Mouse (Mus musculus) testis, postnatal 14 days (tissue): ENCODE measurements at regions not wholly inside any gene's neighbourhood (a gene's known extent, or its start where the extent isn't known, plus 50 kb on each side); places are given as distances from the start of the nearest gene placed in this dataset.
A peak's percentile ranks its signal among the peaks of the same experiment; 100 is the strongest.
"Not testable (repeated sequence)": the region's sequence is repeated elsewhere in the genome, so short reads cannot be mapped to it uniquely, and the experiment has no call there.

Experiments
- DNase-seq: peaks from one replicate; pipeline ENCODE4 v3.0.0; 2021; ENCODE audit warnings: low spot score

GRCm38 (mm10) chr12:74825664-74826063, 351.5 kb downstream of the Kcnh5 start:
- DNase-seq = no peak

- DNase-seq = peak; percentile 13
Measured at GRCm38 (mm10) chr12:74824735-74825494, 352.2 kb downstream of the Kcnh5 start.

- not testable (repeated sequence) for DNase-seq
Measured at GRCm38 (mm10) chr12:74816181-74816580, 361.0 kb downstream of the Kcnh5 start.

GRCm38 (mm10) chr12:74808571-74808970, 368.6 kb downstream of the Kcnh5 start:
- not testable (repeated sequence) for DNase-seq

- DNase-seq = not testable (repeated sequence)
Measured at GRCm38 (mm10) chr12:74807926-74808325, 369.2 kb downstream of the Kcnh5 start.

DNA sequence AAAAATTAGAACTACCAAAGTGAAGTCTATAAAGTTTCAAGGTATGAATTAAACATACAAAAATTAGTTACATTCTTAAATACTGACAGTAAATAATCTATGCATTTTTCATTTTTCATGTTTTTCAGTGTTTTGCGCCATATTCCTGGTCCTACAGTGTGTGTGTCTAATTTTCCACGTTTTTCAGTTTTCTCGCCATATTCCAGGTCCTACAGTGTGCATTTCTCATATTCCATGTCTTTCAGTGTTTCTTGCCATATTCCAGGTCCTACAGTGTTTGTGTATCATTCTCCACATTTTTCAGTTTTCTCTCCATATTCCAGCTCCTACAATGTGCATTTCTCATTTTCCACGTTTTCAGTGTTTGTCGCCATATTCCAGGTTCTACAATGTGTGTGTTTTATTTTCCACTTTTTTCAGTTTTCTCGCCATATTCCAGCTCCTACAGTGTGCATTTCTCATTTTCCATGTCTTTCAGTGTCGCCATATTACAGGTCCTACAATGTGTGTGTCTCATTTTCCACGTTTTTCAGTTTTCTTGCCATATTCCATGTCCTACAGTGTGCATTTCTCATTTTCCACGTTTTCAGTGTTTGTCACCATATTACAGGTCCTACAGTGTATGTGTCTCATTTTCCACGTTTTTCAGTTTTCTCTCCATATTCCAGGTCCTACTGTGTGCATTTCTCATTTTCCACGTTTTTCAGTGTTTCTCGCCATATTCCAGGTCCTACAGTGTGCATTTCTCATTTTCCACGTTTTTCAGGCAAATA, 373.2 kb downstream of the Kcnh5 start:
- no peak for DNase-seq

DNA sequence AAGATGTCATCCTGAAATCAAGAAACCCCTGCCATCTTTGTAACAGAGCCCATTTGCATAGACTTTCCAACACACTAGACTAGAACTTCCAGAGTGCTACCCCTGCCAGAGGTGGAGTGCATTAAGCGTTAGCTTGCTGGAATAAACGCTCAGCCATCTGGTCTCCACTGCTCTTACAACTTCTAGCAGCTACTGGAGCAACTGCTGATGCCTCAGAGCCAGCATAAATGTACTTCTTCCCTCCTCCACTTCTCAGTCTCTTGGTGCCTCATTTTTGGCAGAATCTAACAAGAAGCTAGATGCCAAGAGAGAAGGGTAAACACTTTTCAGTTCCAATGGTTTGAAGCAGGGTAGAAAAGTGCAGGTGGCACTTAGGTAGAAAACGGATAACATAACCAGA, 385.1 kb downstream of the Kcnh5 start:
- no peak for DNase-seq

DNA sequence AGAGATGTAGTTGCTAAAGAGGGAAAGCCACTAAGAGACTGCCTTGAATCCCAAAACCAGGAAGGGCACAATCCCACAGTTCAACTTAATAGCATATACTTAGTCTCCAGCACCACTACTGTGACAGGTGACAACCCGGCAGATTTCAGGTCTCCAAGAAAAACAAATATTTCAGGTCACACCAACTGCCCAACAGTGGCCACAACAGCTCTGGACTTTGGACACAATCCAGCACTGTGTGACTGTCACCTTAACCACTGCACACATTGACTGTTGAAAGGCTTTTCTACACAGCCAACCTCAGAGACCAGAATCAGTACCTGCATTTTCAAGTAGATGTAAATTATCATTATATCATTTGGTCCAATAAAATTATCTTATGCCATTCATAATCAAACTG, 414.8 kb downstream of the Kcnh5 start:
- DNase-seq = no peak

DNA sequence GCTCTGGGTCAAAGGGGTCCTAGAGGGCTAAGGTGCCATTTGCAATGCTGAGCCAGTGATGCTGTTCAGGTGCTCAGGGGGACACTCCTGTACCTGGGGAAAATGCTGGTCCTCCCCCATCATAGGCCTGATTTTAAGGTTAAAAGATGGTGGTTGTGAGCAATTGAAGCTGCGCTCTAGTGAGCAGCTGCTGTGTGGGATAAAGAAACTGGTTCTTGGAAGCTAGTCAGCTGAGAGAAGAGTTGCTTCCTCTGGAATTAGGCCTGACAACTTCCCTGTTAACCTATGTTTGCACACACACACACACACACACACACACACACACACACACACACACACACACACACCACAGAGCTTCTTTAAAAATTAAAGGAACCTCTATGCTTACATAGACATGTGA, 428.9 kb upstream of the Gm11042 start:
- DNase-seq = no peak

DNA sequence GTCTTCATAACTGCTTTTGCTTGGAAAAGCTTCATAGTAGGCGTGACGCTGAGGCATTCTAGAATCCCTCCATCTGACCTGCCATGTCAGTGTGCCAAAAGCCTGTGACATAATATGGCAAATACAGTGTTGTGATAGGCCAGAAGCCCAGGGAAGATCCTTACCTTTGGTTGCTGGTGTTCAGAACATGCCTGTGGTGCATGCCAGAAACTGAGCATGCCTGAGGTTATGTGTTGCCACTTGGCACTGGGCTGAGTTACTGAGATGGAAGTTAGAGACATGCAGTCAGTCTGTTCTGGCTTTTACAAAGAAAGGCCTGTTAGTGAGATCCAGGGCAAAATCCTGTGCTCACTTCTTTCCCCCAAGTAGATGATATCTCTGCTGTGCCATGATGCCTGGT, 412.7 kb upstream of the Gm11042 start:
- DNase-seq = no peak

GRCm38 (mm10) chr12:74679149-74679548, 363.0 kb upstream of the Gm11042 start:
- DNase-seq = no peak

GRCm38 (mm10) chr12:74677835-74678234, 361.6 kb upstream of the Gm11042 start:
- no peak for DNase-seq

- no peak for DNase-seq
Measured at GRCm38 (mm10) chr12:74658406-74658805, 342.2 kb upstream of the Gm11042 start.

DNA sequence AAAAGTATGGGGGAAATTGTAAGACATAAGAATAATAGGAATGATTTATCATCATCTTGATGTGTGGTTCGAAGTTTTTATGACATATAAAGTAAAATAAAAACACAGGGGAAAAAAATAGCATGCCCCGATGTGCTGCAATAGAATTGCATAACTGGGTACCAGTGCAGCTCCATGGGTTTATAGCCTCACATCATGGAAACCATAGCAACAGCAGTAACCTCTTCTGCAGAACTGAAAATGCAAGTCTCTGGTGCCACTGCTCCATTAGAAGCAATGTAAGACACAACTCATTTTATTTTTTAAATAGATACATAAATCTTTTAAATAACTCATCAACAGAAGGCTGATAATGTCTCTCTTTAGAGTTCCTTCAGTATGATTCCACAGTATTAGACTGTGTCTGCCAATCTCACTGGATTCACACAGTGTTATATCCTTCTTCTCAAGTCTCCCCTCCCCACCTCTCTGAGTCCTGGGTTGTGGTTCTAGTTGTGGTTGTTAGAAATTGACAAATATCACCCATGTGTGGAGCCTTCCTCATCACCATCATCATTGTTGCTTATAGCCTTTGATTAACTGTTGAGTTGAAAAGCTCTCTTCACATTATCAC, 340.9 kb upstream of the Gm11042 start:
- no peak for DNase-seq

- DNase-seq = no peak
Measured at GRCm38 (mm10) chr12:74651256-74651655, 335.1 kb upstream of the Gm11042 start.

GRCm38 (mm10) chr12:74632827-74633226, 316.6 kb upstream of the Gm11042 start:
- DNase-seq = no peak

- DNase-seq = no peak
Measured at GRCm38 (mm10) chr12:74595208-74595607, 279.0 kb upstream of the Gm11042 start.

- no peak for DNase-seq
Measured at GRCm38 (mm10) chr12:74554599-74554998, 238.4 kb upstream of the Gm11042 start.

GRCm38 (mm10) chr12:74544172-74544571, 228.0 kb upstream of the Gm11042 start:
- no peak for DNase-seq

DNA sequence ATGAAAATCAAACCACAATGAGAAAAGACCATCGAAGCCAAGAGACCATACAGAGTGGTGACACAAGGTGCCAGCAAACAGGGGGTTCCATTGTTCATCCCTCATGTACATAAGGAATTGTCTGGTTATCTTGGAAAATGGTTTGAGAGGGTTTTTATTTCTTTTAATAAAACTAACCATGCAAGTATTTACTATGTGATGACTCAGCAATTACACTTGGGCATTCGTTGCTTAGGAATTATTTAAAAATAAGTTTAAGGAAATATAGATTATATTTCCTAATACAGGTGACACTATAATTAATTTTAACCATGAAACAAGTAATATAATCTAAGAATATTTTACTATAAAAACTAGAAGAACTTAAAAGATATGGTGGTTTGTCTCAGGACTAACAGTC, 218.7 kb upstream of the Gm11042 start:
- no peak for DNase-seq

DNA sequence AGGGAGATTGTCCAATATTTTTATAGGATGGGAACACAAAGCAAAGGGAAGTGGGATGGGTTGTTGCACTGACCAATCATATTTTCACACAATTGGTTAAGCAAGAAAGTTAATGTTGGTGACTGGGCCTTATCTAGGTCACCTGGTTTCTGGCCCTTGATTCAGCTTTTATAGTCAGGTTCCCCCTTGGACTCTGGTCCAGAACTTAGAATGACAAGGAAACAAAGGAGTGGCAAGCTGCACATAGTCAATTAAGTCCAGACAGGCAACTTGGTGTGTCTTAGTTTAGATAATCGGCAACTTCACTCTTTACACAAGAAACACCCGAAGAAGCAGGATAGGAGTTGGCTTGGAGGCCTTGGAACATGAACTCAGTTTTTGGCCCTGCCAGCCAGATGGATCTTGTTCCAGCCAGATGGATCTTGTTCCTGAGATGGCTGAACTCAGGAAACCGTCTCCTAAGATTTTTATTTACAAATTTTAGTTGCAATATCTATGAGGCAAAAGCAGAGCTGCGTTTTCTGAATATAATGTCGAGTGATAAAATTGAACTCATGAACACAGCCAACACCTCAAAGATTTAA, 212.9 kb upstream of the Gm11042 start:
- no peak for DNase-seq

DNA sequence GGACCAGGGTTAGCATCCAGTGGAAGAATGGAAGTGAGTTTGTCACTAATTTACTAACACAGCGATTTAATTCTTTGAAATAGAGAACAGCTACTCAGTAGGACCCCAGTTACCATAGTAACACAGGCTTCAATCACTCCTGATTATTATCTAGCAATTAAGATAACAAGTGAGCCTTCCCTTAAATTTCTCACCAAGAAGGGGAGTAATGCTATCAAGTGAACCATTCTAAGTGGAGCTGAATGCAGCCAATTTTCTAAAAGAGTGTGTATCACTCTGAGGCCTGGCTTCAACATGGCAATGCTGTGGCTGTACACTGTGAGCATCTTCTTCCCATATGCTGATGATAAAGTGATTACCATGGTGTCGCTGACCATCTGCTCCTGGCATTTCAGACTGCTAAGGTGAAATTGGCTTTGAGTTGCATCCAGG, 211.0 kb upstream of the Gm11042 start:
- DNase-seq = no peak

- no peak for DNase-seq
Measured at GRCm38 (mm10) chr12:74523988-74524387, 207.8 kb upstream of the Gm11042 start.
